ENCODE assay signal across 15 mouse cellular contexts in the genomic region with DNA sequence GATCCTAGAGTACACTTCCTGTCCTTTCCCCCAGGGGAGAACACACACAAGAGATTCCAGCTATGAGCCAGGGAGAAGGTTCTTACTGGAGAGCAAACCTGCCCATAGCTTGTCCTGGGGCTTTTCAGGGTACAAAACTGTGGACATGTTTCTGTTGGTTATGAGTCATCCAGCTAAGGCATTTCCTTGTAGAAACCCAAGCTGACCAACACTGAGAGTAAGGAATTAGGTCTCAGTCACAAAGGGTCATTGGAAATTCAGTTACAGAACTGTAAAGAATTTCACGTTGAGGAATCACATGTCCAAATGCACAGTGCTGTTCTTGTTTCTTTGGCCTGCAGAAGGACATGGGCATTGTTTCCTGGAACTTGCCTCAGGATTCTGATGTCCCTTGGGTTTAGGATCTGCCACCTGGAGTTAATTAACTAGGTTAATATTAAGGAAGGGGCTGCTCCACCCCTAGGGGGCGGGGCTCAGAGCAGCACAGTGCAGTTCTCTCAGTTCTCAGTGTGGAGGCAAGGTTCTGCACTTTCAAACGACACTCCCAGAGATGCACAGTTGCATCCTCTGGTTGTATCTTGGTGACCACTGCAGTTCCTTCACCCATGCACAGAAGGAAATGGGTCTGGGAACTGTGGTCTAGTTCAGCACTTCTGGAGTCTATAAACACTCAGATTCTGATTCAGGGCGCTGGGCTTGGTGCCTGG. TPM values are rescaled to one million over a fixed set of nuclear protein-coding genes. Genes with fewer than 3 reads are reported as not detected.
A peak's percentile ranks its signal among the peaks of the same experiment; 100 is the strongest.
DNase-seq lines count a peak whose midpoint lies in the region; ATAC-seq lines count a peak whose summit lies in the region.
"Had no signal": no experiment of that assay in that cellular context is flagged by ENCODE, and none has a peak within 500 bp of the region (broad histone marks: within the 10 kb centered on the region; RNA-seq: fewer than 3 reads in every experiment).

No protein-coding gene starts in this region.

- no peaks in the 10 kb centered on the region for H3K9me3 ChIP-seq in kidney, embryonic 15.5 days (replicated peaks)
- H3K9me3 ChIP-seq: forebrain, embryonic 12.5 days; liver, embryonic 15.5 days had no signal

- H3K27ac ChIP-seq in kidney, embryonic 15.5 days: no peak overlapping the region
- H3K27ac ChIP-seq: forebrain, embryonic 12.5 days; hindbrain, postnatal 0 days; liver, embryonic 15.5 days; macrophage had no signal

- H3K4me2 ChIP-seq in kidney, embryonic 15.5 days: no peak overlapping the region
- H3K4me2 ChIP-seq: forebrain, embryonic 12.5 days; liver, embryonic 15.5 days had no signal

- H3K4me1 ChIP-seq in kidney, embryonic 15.5 days: 0 out of 2 replicates have a peak, but pooled peaks cover 3% of the 10 kb centered on the region
- H3K4me1 ChIP-seq: liver, embryonic 15.5 days had no signal

- no peak overlapping the region for H3K9ac ChIP-seq in kidney, embryonic 15.5 days
- H3K9ac ChIP-seq: forebrain, embryonic 12.5 days; liver, embryonic 15.5 days had no signal

- 56% methylated on average over 4 of the region's 4 CpGs for WGBS in kidney, embryonic 15.5 days

- H3K4me3 ChIP-seq in kidney, embryonic 15.5 days (replicated peaks): no peak overlapping the region
- H3K4me3 ChIP-seq: forebrain, embryonic 12.5 days; liver, embryonic 15.5 days had no signal

- no peaks in the 10 kb centered on the region for H3K36me3 ChIP-seq in kidney, embryonic 15.5 days
- H3K36me3 ChIP-seq: forebrain, embryonic 12.5 days; liver, embryonic 15.5 days had no signal

- no peak for DNase-seq in kidney, adult 18-20 months
- peak; percentile 75 for DNase-seq in forelimb bud, embryonic 11.5 days (ENCODE audit: low read depth, low spot score)
- DNase-seq in ovary, adult 18-20 months (ENCODE audit: low spot score): no peak
- no peak for DNase-seq in urinary bladder, postnatal 14 days (ENCODE audit: low spot score)
- DNase-seq: adrenal gland, adult 8-10 months; cerebellum, postnatal 25 days; gastrocnemius, postnatal 10 days had no signal

- ATAC-seq in kidney, embryonic 15.5 days (replicated peaks; ENCODE audit: low FRiP score): peak; percentile 79
- peak; percentile 90 for ATAC-seq in common myeloid progenitor, adult 5-6 weeks (replicated peaks; ENCODE audit: low read depth, poor library complexity, severe bottlenecking)
- ATAC-seq in megakaryocyte progenitor cell, adult 5-6 weeks (replicated peaks; ENCODE audit: poor library complexity): peak; percentile 76
- ATAC-seq in activated CD4-positive, CD25-positive, alpha-beta regulatory T cell, adult 4 months: no peak
- ATAC-seq: hindbrain, postnatal 0 days had no signal

- no peaks in the 10 kb centered on the region for H3K27me3 ChIP-seq in kidney, embryonic 15.5 days
- H3K27me3 ChIP-seq: forebrain, embryonic 12.5 days; liver, embryonic 15.5 days had no signal

RNA-seq across cellular contexts. Expression of a gene that starts 18.4 kb away (rescaled TPM):
- not detected in 2 replicates for polyA plus RNA-seq in kidney, embryonic 15.5 days (2015; fragmentation: Nextera tagmentation; extraction: Ambion mirVana)
- 4.5 and 6.0 TPM in 2 replicates for total RNA-seq in common myeloid progenitor, adult 5-6 weeks (2017)
- 1.2 and 2.6 TPM in 2 replicates for total RNA-seq in megakaryocyte progenitor cell, adult 5-6 weeks (2015)
- total RNA-seq in megakaryocyte progenitor cell, adult 5-6 weeks (2017): 2.4 TPM in 1 of 2 replicates, not detected in the other
- polyA plus RNA-seq in activated CD4-positive, CD25-positive, alpha-beta regulatory T cell, adult 4 months (2017; shearing (Covaris generic)): not detected
- total RNA-seq: gastrocnemius, postnatal 10 days; hindbrain, postnatal 0 days had no signal
- polyA plus RNA-seq: forebrain, embryonic 12.5 days; hindbrain, postnatal 0 days; liver, embryonic 15.5 days; macrophage had no signal
